Mouse (Mus musculus) hindbrain, embryonic 16.5 days (tissue): ENCODE results near the gene Mreg. TPM values are rescaled to one million over a fixed set of nuclear protein-coding genes. Genes with fewer than 3 reads are reported as not detected.

Source experiments
- ATAC-seq: fragments of 200-750 bp; cut with Nextera tagmentation; 2 replicates; pipeline ENCODE4 v1.8.0; 2017; ENCODE audit warnings: moderate TSS enrichment, moderate library complexity
- H3K27ac ChIP-seq: fragments of 300-500 bp; sonication (generic); 2 replicates; pipeline ENCODE4 v1.5.1; 2014; ENCODE audit warnings: low read depth, mild to moderate bottlenecking, control low read depth, low read length, moderate library complexity
- H3K27me3 ChIP-seq: fragments of 300-500 bp; sonication (generic); replicated peaks from 2 replicates; pipeline ENCODE4 v1.6.1; 2014; ENCODE audit warnings: low read length; ENCODE audit not compliant: control insufficient read depth, insufficient read depth
- H3K36me3 ChIP-seq: fragments of 300-500 bp; sonication (generic); 2 replicates; pipeline ENCODE4 v1.6.1; 2014; ENCODE audit warnings: mild to moderate bottlenecking, low read length, moderate library complexity, mixed read lengths; ENCODE audit not compliant: control insufficient read depth, insufficient read depth
- H3K4me1 ChIP-seq: fragments of 300-500 bp; sonication (generic); 2 replicates; pipeline ENCODE4 v1.6.1; 2014; ENCODE audit warnings: low read depth, low read length; ENCODE audit not compliant: control insufficient read depth, insufficient read depth
- H3K4me2 ChIP-seq: fragments of 300-500 bp; sonication (generic); 2 replicates; pipeline ENCODE4 v1.6.1; 2014; ENCODE audit warnings: mild to moderate bottlenecking, low read length, control low read depth, moderate library complexity
- H3K4me3 ChIP-seq: fragments of 300-500 bp; sonication (generic); 2 replicates; pipeline ENCODE4 v1.5.1; 2014; ENCODE audit warnings: mild to moderate bottlenecking, low read length, control low read depth, moderate library complexity
- H3K9ac ChIP-seq: fragments of 300-500 bp; sonication (generic); 2 replicates; pipeline ENCODE4 v1.6.1; 2014; ENCODE audit warnings: low read depth, mild to moderate bottlenecking, control low read depth, low read length, moderate library complexity
- H3K9me3 ChIP-seq: fragments of 300-500 bp; sonication (generic); 2 replicates; pipeline ENCODE4 v1.6.1; 2014; ENCODE audit warnings: mild to moderate bottlenecking, low read length, moderate library complexity; ENCODE audit not compliant: control insufficient read depth
- WGBS: fragments of 180-500 bp; shearing (Covaris S2); extraction: QIAGEN DNeasy Blood & Tissue Kit; methylation state at CpG from one replicate; pipeline ENCODE4 v1.1.7; 2014; 5-methylcytosine and 5-hydroxymethylcytosine counted together
- polyA plus RNA-seq: library from polyadenylated mRNA; unstranded; fragments of >200 nt; fragmentation: Nextera tagmentation; extraction: Ambion mirVana; gene quantifications from 2 replicates; pipeline ENCODE4 v1.2.1, GENCODE M21; 2015

Gene Mreg
- polyA plus RNA-seq, 1 experiment from 2014 or later: 2.7 TPM

GRCm38 (mm10) chr1:72216761-72217160 is 4.7 kb upstream of the Mreg start:
- WGBS: 88% methylated on average over 7 of the region's 7 CpGs
- Histone ChIP-seq H3K4me2 (no peak overlapping the region), H3K9me3 (no peaks in the 10 kb centered on the region), H3K36me3 (no peaks in the 10 kb centered on the region), H3K27me3 (no peaks in the 10 kb centered on the region), H3K4me3 (no peak overlapping the region), H3K4me1 (no peaks in the 10 kb centered on the region), H3K27ac (no peak overlapping the region), H3K9ac (no peak overlapping the region)
- no peak for ATAC-seq

GRCm38 (mm10) chr1:72215174-72215573 is 3.1 kb upstream of the Mreg start:
- Histone ChIP-seq H3K9me3 (no peaks in the 10 kb centered on the region), H3K27me3 (no peaks in the 10 kb centered on the region), H3K9ac (no peak overlapping the region), H3K27ac (no peak overlapping the region), H3K4me2 (no peak overlapping the region), H3K36me3 (no peaks in the 10 kb centered on the region), H3K4me3 (no peak overlapping the region), H3K4me1 (peaks cover 5% of the 10 kb centered on the region)
- ATAC-seq: no peak
- WGBS: 75% methylated on average over 4 of the region's 4 CpGs

GRCm38 (mm10) chr1:72214470-72214961 is 2.4 kb upstream of the Mreg start:
- no peak overlapping the region for H3K27ac ChIP-seq
- no peak overlapping the region for H3K4me3 ChIP-seq
- no peaks in the 10 kb centered on the region for H3K36me3 ChIP-seq
- ATAC-seq: no peak
- H3K9ac ChIP-seq: no peak overlapping the region
- peaks cover 5% of the 10 kb centered on the region for H3K4me1 ChIP-seq
- 61% methylated on average over 7 of the region's 7 CpGs for WGBS
- no peak overlapping the region for H3K4me2 ChIP-seq
- H3K27me3 ChIP-seq: no peaks in the 10 kb centered on the region
- no peaks in the 10 kb centered on the region for H3K9me3 ChIP-seq

GRCm38 (mm10) chr1:72213954-72214353 is 1.8 kb upstream of the Mreg start:
- no peaks in the 10 kb centered on the region for H3K9me3 ChIP-seq
- 89% methylated on average over 3 of the region's 3 CpGs for WGBS
- no peaks in the 10 kb centered on the region for H3K36me3 ChIP-seq
- ATAC-seq: no peak
- H3K9ac ChIP-seq: no peak overlapping the region
- H3K27me3 ChIP-seq: no peaks in the 10 kb centered on the region
- no peak overlapping the region for H3K4me2 ChIP-seq
- H3K4me3 ChIP-seq: no peak overlapping the region
- H3K4me1 ChIP-seq: peaks cover 5% of the 10 kb centered on the region
- H3K27ac ChIP-seq: no peak overlapping the region

- H3K9ac ChIP-seq: peak overlapping the region; percentile 66
- 22% methylated on average over 17 of the region's 17 CpGs for WGBS
These were observed 1.1 kb downstream of the Mreg start for GRCm38 (mm10) chr1:72210803-72211679.

GRCm38 (mm10) chr1:72208095-72208494 is 4.0 kb downstream of the Mreg start:
- no peaks in the 10 kb centered on the region for H3K27me3 ChIP-seq
- H3K4me3 ChIP-seq: no peak overlapping the region
- 87% methylated on average over 5 of the region's 5 CpGs for WGBS
- no peaks in the 10 kb centered on the region for H3K9me3 ChIP-seq
- H3K4me1 ChIP-seq: peaks cover 5% of the 10 kb centered on the region
- H3K4me2 ChIP-seq: no peak overlapping the region
- H3K27ac ChIP-seq: no peak overlapping the region
- no peak for ATAC-seq
- H3K36me3 ChIP-seq: no peaks in the 10 kb centered on the region
- no peak overlapping the region for H3K9ac ChIP-seq

More at GRCm38 (mm10) chr1:72210803-72211679, 1.1 kb downstream of the Mreg start:
- H3K9me3 ChIP-seq: no peaks in the 10 kb centered on the region
- H3K36me3 ChIP-seq: no peaks in the 10 kb centered on the region
- ATAC-seq: 0 out of 2 replicates have a peak, but pooled peaks have one; percentile 8
- H3K27me3 ChIP-seq: no peaks in the 10 kb centered on the region
- peaks cover 5% of the 10 kb centered on the region for H3K4me1 ChIP-seq
- no peak overlapping the region for H3K27ac ChIP-seq
- peak overlapping the region; percentile 80 for H3K4me2 ChIP-seq
- H3K4me3 ChIP-seq: peak overlapping the region; percentile 66

- Histone ChIP-seq H3K27me3 (no peaks in the 10 kb centered on the region), H3K4me1 (no peaks in the 10 kb centered on the region), H3K4me2 (no peak overlapping the region), H3K9me3 (no peaks in the 10 kb centered on the region), H3K36me3 (no peaks in the 10 kb centered on the region), H3K9ac (no peak overlapping the region), H3K4me3 (no peak overlapping the region), H3K27ac (no peak overlapping the region)
- WGBS: 79% methylated on average over 3 of the region's 3 CpGs
- ATAC-seq: no peak
These were observed 7.0 kb downstream of the Mreg start for GRCm38 (mm10) chr1:72205113-72205512.

- H3K36me3 ChIP-seq: no peaks in the 10 kb centered on the region
- H3K9me3 ChIP-seq: no peaks in the 10 kb centered on the region
- no peaks in the 10 kb centered on the region for H3K4me1 ChIP-seq
- H3K27ac ChIP-seq: no peak overlapping the region
- no peak overlapping the region for H3K4me3 ChIP-seq
- WGBS: 90% methylated on average over 9 of the region's 9 CpGs
- no peak overlapping the region for H3K9ac ChIP-seq
- ATAC-seq: no peak
- no peaks in the 10 kb centered on the region for H3K27me3 ChIP-seq
- H3K4me2 ChIP-seq: no peak overlapping the region
These were observed 8.9 kb downstream of the Mreg start for GRCm38 (mm10) chr1:72203204-72203603.

- Histone ChIP-seq H3K9ac (no peak overlapping the region), H3K36me3 (no peaks in the 10 kb centered on the region), H3K27me3 (no peaks in the 10 kb centered on the region), H3K4me2 (no peak overlapping the region), H3K9me3 (no peaks in the 10 kb centered on the region), H3K4me3 (no peak overlapping the region), H3K27ac (no peak overlapping the region), H3K4me1 (no peaks in the 10 kb centered on the region)
- no peak for ATAC-seq
- 94% methylated on average over 7 of the region's 7 CpGs for WGBS
These were observed 9.4 kb downstream of the Mreg start for GRCm38 (mm10) chr1:72202705-72203104.
